Mouse (Mus musculus) hindbrain, embryonic 10.5 days (tissue): ENCODE results near the gene Bcl2l14. TPM values are rescaled to one million over a fixed set of nuclear protein-coding genes. Genes with fewer than 3 reads are reported as not detected.

Experiments
- DNase-seq: peaks from one replicate; pipeline ENCODE4 v3.0.0-alpha.2; 2017; ENCODE audit warnings: low spot score
- H3K27ac ChIP-seq: fragments of 300-500 bp; sonication (generic); 2 replicates; pipeline ENCODE4 v1.5.1; 2016; ENCODE audit warnings: mild to moderate bottlenecking, moderate library complexity
- H3K27me3 ChIP-seq: fragments of 300-500 bp; sonication (generic); 2 replicates; pipeline ENCODE4 v1.6.1; 2016; ENCODE audit warnings: mild to moderate bottlenecking; ENCODE audit not compliant: poor library complexity, insufficient read depth, severe bottlenecking
- H3K36me3 ChIP-seq: fragments of 300-500 bp; sonication (generic); 2 replicates; pipeline ENCODE4 v1.6.1; 2016; ENCODE audit warnings: mild to moderate bottlenecking, moderate library complexity
- H3K4me1 ChIP-seq: fragments of 300-500 bp; sonication (generic); replicated peaks from 2 replicates; pipeline ENCODE4 v1.6.1; 2016; ENCODE audit warnings: mild to moderate bottlenecking
- H3K4me3 ChIP-seq: fragments of 300-500 bp; sonication (generic); 2 replicates; pipeline ENCODE4 v1.5.1; 2016; ENCODE audit warnings: mild to moderate bottlenecking, moderate library complexity
- H3K9me3 ChIP-seq: fragments of 300-500 bp; sonication (generic); 2 replicates; pipeline ENCODE4 v1.6.1; 2016; ENCODE audit warnings: mild to moderate bottlenecking, moderate library complexity
- WGBS: fragments of 180-500 bp; shearing (Covaris S2); methylation state at CpG from one replicate; pipeline ENCODE4 v1.1.7; 2016; 5-methylcytosine and 5-hydroxymethylcytosine counted together
- polyA plus RNA-seq: library from polyadenylated mRNA; unstranded; fragments of >200 nt; fragmentation: Nextera tagmentation; extraction: Ambion mirVana; gene quantifications from 2 replicates; pipeline ENCODE4 v1.2.1, GENCODE M21; 2016

Bcl2l14 gene
- polyA plus RNA-seq, 1 experiment from 2014 or later = 0.31 TPM

- no peak overlapping the region for H3K27ac ChIP-seq
- H3K4me3 ChIP-seq = no peak overlapping the region
- DNase-seq = no peak
- 82% methylated on average over 3 of the region's 3 CpGs for WGBS
- no peaks in the 10 kb centered on the region for H3K36me3 ChIP-seq
- no peaks in the 10 kb centered on the region for H3K9me3 ChIP-seq
- no peaks in the 10 kb centered on the region for H3K4me1 ChIP-seq
- no peaks in the 10 kb centered on the region for H3K27me3 ChIP-seq
Observed at GRCm38 (mm10) chr6:134377856-134378255, 18.3 kb upstream of the Bcl2l14 start.

DNA sequence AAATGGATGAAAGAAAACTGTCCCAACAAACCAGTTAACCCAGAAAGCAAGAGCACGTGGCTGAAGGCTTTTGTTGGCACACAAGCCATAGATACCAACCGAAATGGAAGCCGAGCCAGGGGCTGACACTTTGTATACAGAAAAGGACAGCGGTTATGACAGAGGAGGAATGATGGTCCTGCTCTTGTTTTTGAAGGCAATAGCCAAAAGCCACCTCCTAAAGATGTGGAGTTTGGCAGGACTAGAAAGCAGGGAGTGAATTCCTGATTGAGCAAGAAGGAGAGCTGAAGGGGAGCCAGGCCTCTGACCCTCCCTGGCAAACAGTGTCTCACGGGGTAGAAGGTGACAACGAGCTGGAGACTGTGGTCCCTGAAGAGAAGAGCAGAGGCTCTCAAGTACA is 14.7 kb upstream of the Bcl2l14 start:
- Histone ChIP-seq H3K4me1 (no peaks in the 10 kb centered on the region), H3K27me3 (no peaks in the 10 kb centered on the region), H3K36me3 (no peaks in the 10 kb centered on the region), H3K9me3 (no peaks in the 10 kb centered on the region), H3K4me3 (no peak overlapping the region), H3K27ac (no peak overlapping the region)
- DNase-seq = no peak
- WGBS = 86% methylated on average over 6 of the region's 6 CpGs

DNA sequence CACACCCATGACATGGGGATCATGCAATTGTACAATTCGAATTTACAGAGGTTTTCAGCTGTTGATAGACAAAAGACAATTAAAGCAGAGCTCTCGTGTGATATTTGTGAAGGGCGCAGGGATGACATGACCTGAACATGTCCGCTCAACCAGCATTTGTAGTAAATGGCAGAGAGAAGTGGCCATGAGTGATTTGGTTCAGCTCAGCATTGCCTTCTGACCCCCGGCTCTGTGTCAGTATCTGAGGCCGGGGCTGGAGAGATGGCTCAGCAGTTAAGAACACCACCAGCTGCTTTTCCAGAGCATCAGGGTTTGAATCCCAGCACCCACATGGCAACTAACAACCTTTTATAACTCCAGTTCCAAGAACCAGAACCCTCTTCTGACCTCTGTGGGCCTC is 10.2 kb upstream of the Bcl2l14 start:
- WGBS = 91% methylated on average over 6 of the region's 6 CpGs
- no peak overlapping the region for H3K4me3 ChIP-seq
- DNase-seq = no peak

GRCm38 (mm10) chr6:134387396-134387795 is 8.7 kb upstream of the Bcl2l14 start:
- whole genome bisulfite sequencing = 94% methylated on average over 10 of the region's 10 CpGs
- Histone ChIP-seq H3K4me1 (no peaks in the 10 kb centered on the region), H3K36me3 (no peaks in the 10 kb centered on the region), H3K9me3 (no peaks in the 10 kb centered on the region), H3K27me3 (no peaks in the 10 kb centered on the region), H3K4me3 (no peak overlapping the region), H3K27ac (no peak overlapping the region)
- no peak for DNase-seq

More for the DNA sequence above, 10.2 kb upstream of the Bcl2l14 start:
- H3K4me1 ChIP-seq = no peaks in the 10 kb centered on the region
- no peaks in the 10 kb centered on the region for H3K9me3 ChIP-seq
- H3K27me3 ChIP-seq = no peaks in the 10 kb centered on the region
- no peaks in the 10 kb centered on the region for H3K36me3 ChIP-seq
- no peak overlapping the region for H3K27ac ChIP-seq

DNA sequence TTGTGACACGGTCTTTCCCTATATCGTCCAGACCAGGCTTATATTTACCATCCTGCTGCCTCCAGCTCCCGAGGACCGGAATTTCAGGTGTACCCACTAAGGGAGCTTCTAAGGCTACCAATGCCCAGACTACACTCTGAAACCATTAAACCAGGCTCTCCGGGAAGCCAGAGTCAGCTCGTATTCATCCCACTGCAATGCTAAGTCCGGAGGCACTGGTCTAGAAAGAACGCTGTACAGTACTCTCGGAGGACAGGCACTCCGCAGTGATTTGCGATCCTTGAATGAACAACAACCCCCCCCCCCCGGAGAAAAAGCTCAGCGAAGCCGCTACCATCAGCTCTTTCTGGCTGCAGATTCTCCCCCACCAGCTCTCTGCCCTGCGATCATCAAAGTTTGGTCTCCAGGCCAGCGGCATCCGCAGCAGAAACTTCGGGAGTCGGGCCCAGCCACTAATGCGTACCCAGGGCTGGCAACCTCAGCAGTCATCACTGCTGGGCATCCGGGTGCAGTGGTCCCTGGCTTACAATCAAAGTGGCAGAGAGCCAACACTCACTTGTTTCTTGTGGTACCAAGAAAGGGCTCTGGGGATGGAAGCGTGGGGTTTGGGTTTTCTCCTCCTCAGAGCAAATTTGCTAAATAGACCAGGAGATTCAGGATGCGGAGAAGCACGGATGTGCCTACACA is 7.6 kb upstream of the Bcl2l14 start:
- Histone ChIP-seq H3K4me3 (no peak overlapping the region), H3K27me3 (no peaks in the 10 kb centered on the region), H3K4me1 (no peaks in the 10 kb centered on the region), H3K9me3 (no peaks in the 10 kb centered on the region), H3K27ac (no peak overlapping the region), H3K36me3 (no peaks in the 10 kb centered on the region)
- DNase-seq = no peak
- 85% methylated on average over 24 of the region's 24 CpGs for WGBS

GRCm38 (mm10) chr6:134389248-134389891 is 6.7 kb upstream of the Bcl2l14 start:
- no peak overlapping the region for H3K27ac ChIP-seq
- peak; percentile 76 for DNase-seq
- H3K9me3 ChIP-seq = no peaks in the 10 kb centered on the region
- WGBS = 25% methylated on average over 11 of the region's 11 CpGs
- no peaks in the 10 kb centered on the region for H3K36me3 ChIP-seq
- H3K4me1 ChIP-seq = no peaks in the 10 kb centered on the region
- no peaks in the 10 kb centered on the region for H3K27me3 ChIP-seq
- H3K4me3 ChIP-seq = no peak overlapping the region

DNA sequence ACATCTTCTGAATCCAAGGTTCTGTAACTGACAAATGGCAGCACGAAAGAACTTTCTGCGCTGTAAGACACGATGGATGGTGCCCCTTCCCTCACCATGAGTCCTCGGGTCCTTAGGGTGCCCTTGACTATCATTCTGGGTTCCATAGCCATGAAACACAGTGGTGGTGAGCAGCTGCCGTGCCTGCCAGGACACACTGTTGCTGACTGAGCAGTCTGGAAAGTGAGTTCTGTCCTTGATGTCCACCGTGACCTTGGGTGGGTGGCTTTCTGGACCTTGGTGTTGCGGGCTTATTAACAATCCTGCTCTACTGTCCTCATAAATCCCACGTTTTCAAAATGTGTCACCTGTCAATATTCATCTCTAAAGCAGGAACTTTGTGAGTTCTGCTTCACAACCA is 6.2 kb upstream of the Bcl2l14 start:
- no peak overlapping the region for H3K27ac ChIP-seq
- 73% methylated on average over 8 of the region's 8 CpGs for WGBS
- DNase-seq = no peak

GRCm38 (mm10) chr6:134390837-134391236 is 5.3 kb upstream of the Bcl2l14 start:
- H3K4me3 ChIP-seq = no peak overlapping the region
- no peak overlapping the region for H3K27ac ChIP-seq
- no peaks in the 10 kb centered on the region for H3K9me3 ChIP-seq
- H3K36me3 ChIP-seq = no peaks in the 10 kb centered on the region
- H3K4me1 ChIP-seq = no peaks in the 10 kb centered on the region
- H3K27me3 ChIP-seq = no peaks in the 10 kb centered on the region
- DNase-seq = no peak
- 79% methylated on average over 2 of the region's 2 CpGs for WGBS

More for the DNA sequence above, 6.2 kb upstream of the Bcl2l14 start:
- H3K36me3 ChIP-seq = no peaks in the 10 kb centered on the region
- no peak overlapping the region for H3K4me3 ChIP-seq
- no peaks in the 10 kb centered on the region for H3K27me3 ChIP-seq
- no peaks in the 10 kb centered on the region for H3K4me1 ChIP-seq
- no peaks in the 10 kb centered on the region for H3K9me3 ChIP-seq

DNA sequence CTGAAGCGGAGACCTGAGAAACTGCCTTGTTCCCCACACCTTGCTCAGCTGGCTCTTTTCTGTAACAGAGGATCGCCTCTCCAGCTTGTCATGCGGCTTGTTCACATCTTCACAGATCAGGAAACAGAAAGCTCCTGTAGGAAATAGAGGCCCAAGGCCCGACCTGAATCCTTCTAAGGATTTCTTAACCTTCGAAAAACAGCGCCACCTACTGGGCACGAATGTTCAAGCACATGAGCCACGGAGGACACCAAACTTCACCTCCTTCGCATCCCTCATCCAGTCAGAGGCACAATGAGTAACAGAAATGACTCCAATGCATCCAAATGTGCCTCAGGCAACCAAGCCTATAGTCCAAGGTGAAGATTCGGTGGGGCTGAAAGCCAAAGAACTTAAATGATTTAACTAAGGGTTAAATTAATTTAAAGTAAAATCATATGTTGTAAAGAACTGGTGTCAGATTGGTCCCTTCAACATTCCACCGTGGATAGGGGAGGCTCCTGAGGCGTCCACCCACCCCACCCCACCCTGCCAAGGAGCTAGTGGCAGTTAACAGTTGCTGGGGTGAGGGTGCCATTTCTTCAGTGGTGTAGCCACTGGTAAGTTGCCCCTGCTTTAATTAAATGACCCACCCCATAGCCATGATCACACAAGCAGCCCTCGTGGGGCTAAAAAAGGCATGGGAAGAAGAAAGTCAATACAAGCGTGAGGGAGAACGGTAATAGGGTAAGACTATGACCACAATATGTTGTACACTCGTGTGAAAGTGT is 7.0 kb downstream of the Bcl2l14 start:
- Histone ChIP-seq H3K9me3 (no peaks in the 10 kb centered on the region), H3K36me3 (no peaks in the 10 kb centered on the region)
- 41% methylated on average over 16 of the region's 16 CpGs for WGBS

GRCm38 (mm10) chr6:134403684-134404070 is 7.6 kb downstream of the Bcl2l14 start:
- Histone ChIP-seq H3K4me1 (no peaks in the 10 kb centered on the region), H3K9me3 (no peaks in the 10 kb centered on the region), H3K36me3 (no peaks in the 10 kb centered on the region), H3K4me3 (no peak overlapping the region), H3K27me3 (no peaks in the 10 kb centered on the region), H3K27ac (no peak overlapping the region)
- no peak for DNase-seq
- WGBS = 92% methylated on average over 9 of the region's 9 CpGs

More for the DNA sequence above, 7.0 kb downstream of the Bcl2l14 start:
- no peaks in the 10 kb centered on the region for H3K27me3 ChIP-seq
- H3K27ac ChIP-seq = no peak overlapping the region
- peak; percentile 77 for DNase-seq
- no peak overlapping the region for H3K4me3 ChIP-seq
- H3K4me1 ChIP-seq = no peaks in the 10 kb centered on the region

- H3K9me3 ChIP-seq = no peaks in the 10 kb centered on the region
- no peak overlapping the region for H3K27ac ChIP-seq
- DNase-seq = no peak
- no peaks in the 10 kb centered on the region for H3K36me3 ChIP-seq
- no peaks in the 10 kb centered on the region for H3K27me3 ChIP-seq
- H3K4me3 ChIP-seq = no peak overlapping the region
- H3K4me1 ChIP-seq = no peaks in the 10 kb centered on the region
- 71% methylated on average over 5 of the region's 5 CpGs for WGBS
Observed at GRCm38 (mm10) chr6:134407226-134407625, 11.1 kb downstream of the Bcl2l14 start.

- Histone ChIP-seq H3K36me3 (no peaks in the 10 kb centered on the region), H3K9me3 (no peaks in the 10 kb centered on the region), H3K27me3 (no peaks in the 10 kb centered on the region), H3K4me1 (peaks cover 5% of the 10 kb centered on the region; the same call in 1 of the 2 replicates), H3K4me3 (no peak overlapping the region), H3K27ac (no peak overlapping the region)
- DNase-seq = no peak
- WGBS = 66% methylated on average over 18 of the region's 18 CpGs
Observed at GRCm38 (mm10) chr6:134413706-134414531, 17.8 kb downstream of the Bcl2l14 start.
